21 mouse cellular contexts compared by ENCODE assay signal in the genomic region with DNA sequence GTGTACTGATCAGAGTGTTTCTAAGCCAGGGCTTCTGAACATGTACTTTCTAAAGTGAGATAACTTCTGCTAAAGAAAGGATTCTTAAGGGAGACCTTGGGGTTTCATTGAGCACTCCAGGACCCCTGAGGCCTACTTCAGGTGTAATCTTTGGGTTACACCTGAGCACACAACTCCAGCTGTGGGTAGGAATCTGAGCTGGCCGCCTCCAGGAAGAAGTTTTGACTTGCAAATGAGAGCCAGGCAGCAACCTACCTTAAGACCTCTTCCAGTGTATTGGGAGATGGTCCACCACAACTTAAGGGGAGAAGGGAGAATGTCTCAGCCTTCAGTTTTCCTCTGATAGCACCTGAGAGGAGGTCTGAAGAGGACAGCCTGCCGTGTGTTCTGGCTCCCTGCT. TPM values are rescaled to one million over a fixed set of nuclear protein-coding genes. Genes with fewer than 3 reads are reported as not detected.
"Had no signal": no experiment of that assay in that cellular context is flagged by ENCODE, and none has a peak within 500 bp of the region (broad histone marks: within the 10 kb centered on the region; RNA-seq: fewer than 3 reads in every experiment).

No protein-coding gene starts in this region.

- H3K4me2 ChIP-seq: liver, embryonic 15.5 days; lung, embryonic 14.5 days; midbrain, embryonic 12.5 days; neural tube, embryonic 12.5 days; stomach, embryonic 15.5 days had no signal

- ATAC-seq: midbrain, embryonic 16.5 days had no signal

- H3K4me1 ChIP-seq: liver, embryonic 15.5 days; midbrain, embryonic 12.5 days; neural tube, embryonic 12.5 days; stomach, embryonic 15.5 days had no signal

- DNase-seq: lung, adult 18-20 months; lung, embryonic 14.5 days; lung, postnatal 10 days; lung, postnatal 4 days; midbrain, embryonic 14.5 days; right cerebral cortex, postnatal 14 days; thymus, adult 2 months; thymus, postnatal 25 days; thymus, postnatal 4 days had no signal

- H3K27ac ChIP-seq: liver, embryonic 15.5 days; midbrain, embryonic 12.5 days; neural tube, embryonic 12.5 days; stomach, embryonic 15.5 days; stomach, postnatal 0 days had no signal

- H3K9me3 ChIP-seq: liver, embryonic 15.5 days; midbrain, embryonic 12.5 days; neural tube, embryonic 12.5 days; stomach, embryonic 15.5 days had no signal

- H3K9ac ChIP-seq: liver, embryonic 15.5 days; lung, embryonic 14.5 days; midbrain, embryonic 12.5 days; neural tube, embryonic 12.5 days; stomach, embryonic 15.5 days had no signal

- H3K27me3 ChIP-seq: liver, embryonic 15.5 days; midbrain, embryonic 12.5 days; neural tube, embryonic 12.5 days; stomach, embryonic 15.5 days had no signal

- H3K4me3 ChIP-seq: liver, embryonic 15.5 days; midbrain, embryonic 12.5 days; myocyte; neural tube, embryonic 12.5 days; stomach, embryonic 15.5 days had no signal

RNA-seq across cellular contexts. Expression of gene Gm9918, which starts 56.2 kb away (rescaled TPM):
- total RNA-seq: megakaryocyte, adult 5-6 weeks; megakaryocyte-erythroid progenitor cell, adult 5-6 weeks; neutrophil, adult 5-6 weeks had no signal
- polyA plus RNA-seq: liver, embryonic 15.5 days; midbrain, embryonic 14.5 days; midbrain, embryonic 16.5 days; myocyte; neural tube, embryonic 14.5 days; spleen, adult 2 months had no signal
